Mouse (Mus musculus): ENCODE data around the gene Tshz2.

- TF ChIP-seq CTCF (IDR thresholded peaks at IDR 0.05; ENCODE audit: borderline replicate concordance, insufficient read depth, low read depth, low read length) (no peak), POLR2A (IDR thresholded peaks at IDR 0.05; ENCODE audit: borderline replicate concordance, insufficient read depth, low read length) (no peak)
Measured at GRCm38 (mm10) chr2:170069976-170070375, 437.2 kb downstream of the Tshz2 start.
